Mouse (Mus musculus): ENCODE measurements around the gene Ccdc51. TPM values are rescaled to one million over a fixed set of nuclear protein-coding genes. Genes with fewer than 3 reads are reported as not detected.

The Ccdc51 gene
- polyA plus RNA-seq, 1 experiment from 2014 or later = 11.3 TPM

Other genes starting within 250 kb of the Ccdc51 start
- 19.1 and 21.5 TPM in 2 replicates for gene Slc26a6, start 229.2 kb upstream of the Ccdc51 start, polyA plus RNA-seq (2014; fragmentation: Nextera tagmentation; extraction: Ambion mirVana)
- gene Tmem89, start 167.9 kb upstream of the Ccdc51 start, polyA plus RNA-seq (2014; fragmentation: Nextera tagmentation; extraction: Ambion mirVana) = 0.27 TPM in 1 of 2 replicates, not detected in the other
- 469 and 503 TPM in 2 replicates for gene Uqcrc1, start 145.9 kb upstream of the Ccdc51 start, polyA plus RNA-seq (2014; fragmentation: Nextera tagmentation; extraction: Ambion mirVana)
- gene Col7a1, start 128.9 kb upstream of the Ccdc51 start, polyA plus RNA-seq (2014; fragmentation: Nextera tagmentation; extraction: Ambion mirVana) = 1.3 and 3.0 TPM in 2 replicates
- 0.23 TPM in 1 of 2 replicates, not detected in the other for gene Ucn2, start 96.5 kb upstream of the Ccdc51 start, polyA plus RNA-seq (2014; fragmentation: Nextera tagmentation; extraction: Ambion mirVana)
- 22.5 and 23.9 TPM in 2 replicates for gene Pfkfb4, start 90.7 kb upstream of the Ccdc51 start, polyA plus RNA-seq (2014; fragmentation: Nextera tagmentation; extraction: Ambion mirVana)
- gene Shisa5, start 43.9 kb upstream of the Ccdc51 start, polyA plus RNA-seq (2014; fragmentation: Nextera tagmentation; extraction: Ambion mirVana) = 57.9 and 60.9 TPM in 2 replicates
- 9.7 and 16.2 TPM in 2 replicates for gene Trex1, start 22.8 kb upstream of the Ccdc51 start, polyA plus RNA-seq (2014; fragmentation: Nextera tagmentation; extraction: Ambion mirVana)
- 29.0 and 29.8 TPM in 2 replicates for gene Atrip, start 8.4 kb upstream of the Ccdc51 start, polyA plus RNA-seq (2014; fragmentation: Nextera tagmentation; extraction: Ambion mirVana)
- 710 and 800 TPM in 2 replicates for gene Tma7, start 94 bp downstream of the Ccdc51 start, polyA plus RNA-seq (2014; fragmentation: Nextera tagmentation; extraction: Ambion mirVana)
- 14.2 and 16.6 TPM in 2 replicates for gene Plxnb1, start 12.9 kb downstream of the Ccdc51 start, polyA plus RNA-seq (2014; fragmentation: Nextera tagmentation; extraction: Ambion mirVana)
- gene Fbxw21, start 79.5 kb downstream of the Ccdc51 start, polyA plus RNA-seq (2014; fragmentation: Nextera tagmentation; extraction: Ambion mirVana) = not detected in 2 replicates
- not detected in 2 replicates for gene Fbxw13, start 113.5 kb downstream of the Ccdc51 start, polyA plus RNA-seq (2014; fragmentation: Nextera tagmentation; extraction: Ambion mirVana)
- not detected in 2 replicates for gene Fbxw20, start 152.3 kb downstream of the Ccdc51 start, polyA plus RNA-seq (2014; fragmentation: Nextera tagmentation; extraction: Ambion mirVana)
- gene Fbxw14, start 205.2 kb downstream of the Ccdc51 start, polyA plus RNA-seq (2014; fragmentation: Nextera tagmentation; extraction: Ambion mirVana) = not detected in 2 replicates

Data from hindbrain, embryonic 14.5 days (tissue).